Mouse (Mus musculus) heart, postnatal 14 days (tissue): ENCODE data around the gene Hba-a2. TPM values are rescaled to one million over a fixed set of nuclear protein-coding genes. Genes with fewer than 3 reads are reported as not detected.

Source experiments
- total RNA-seq, 2 experiments: library from RNA; stranded (reverse); gene quantifications; 2 replicates each; pipeline ENCODE4 v1.2.3; 2021

The Hba-a2 gene
- total RNA-seq, 2 experiments from 2014 or later: 17,559 to 24,540 TPM

Other genes starting within 250 kb of the Hba-a2 start
- under 1 TPM in 1 of 2 experiments, not detected in 1; 0.61 TPM for gene Il9r, start 96.2 kb upstream of the Hba-a2 start, total RNA-seq
- 10 to 100 TPM; 11.4 to 11.5 TPM for gene Snrnp25, start 91.1 kb upstream of the Hba-a2 start, total RNA-seq
- 10 to 100 TPM; 22.3 to 23.3 TPM for gene Rhbdf1, start 74.2 kb upstream of the Hba-a2 start, total RNA-seq
- 1 to 10 TPM; 6.5 to 8.5 TPM for gene Mpg, start 70.0 kb upstream of the Hba-a2 start, total RNA-seq
- gene Nprl3, start 28.8 kb upstream of the Hba-a2 start, total RNA-seq: 10 to 100 TPM; 24.9 to 29.3 TPM
- gene Hba-x, start 20.1 kb upstream of the Hba-a2 start, total RNA-seq: not detected
- gene Hba-a1, start 13.0 kb upstream of the Hba-a2 start, total RNA-seq: over 10,000 TPM; 19,140 to 26,056 TPM
- gene Hbq1b, start 9.5 kb upstream of the Hba-a2 start, total RNA-seq: 1 to 10 TPM; 2.9 TPM
- gene Hbq1a, start 3.6 kb downstream of the Hba-a2 start, total RNA-seq: 1 to 10 TPM; 1.7 to 2.0 TPM
- gene Sh3pxd2b, start 51.3 kb downstream of the Hba-a2 start, total RNA-seq: 10 to 100 TPM; 13.3 to 17.4 TPM
- 10 to 100 TPM; 10.9 to 11.8 TPM for gene Ubtd2, start 158.9 kb downstream of the Hba-a2 start, total RNA-seq
- under 1 TPM; 0.57 to 0.68 TPM for gene Efcab9, start 235.6 kb downstream of the Hba-a2 start, total RNA-seq
- 10 to 100 TPM; 14.3 to 14.5 TPM for gene Stk10, start 236.8 kb downstream of the Hba-a2 start, total RNA-seq